Mouse (Mus musculus) myocyte (in vitro differentiated cells): ENCODE results near the gene Abcf2. TPM values are rescaled to one million over a fixed set of nuclear protein-coding genes. Genes with fewer than 3 reads are reported as not detected.

Source experiments
- H3K27me3 ChIP-seq: one replicate; pipeline ENCODE4 v1.6.1; 2011; ENCODE audit not compliant: control insufficient read depth, insufficient read depth, insufficient read length
- H3K36me3 ChIP-seq: one replicate; pipeline ENCODE4 v1.6.1; 2011; ENCODE audit not compliant: control insufficient read depth, insufficient read depth
- H3K4me2 ChIP-seq: one replicate; pipeline ENCODE4 v1.6.1; 2011; ENCODE audit warnings: low read depth, control low read depth
- H3K4me3 ChIP-seq: one replicate; pipeline ENCODE4 v1.5.1; 2011; ENCODE audit warnings: mild to moderate bottlenecking, control low read depth, moderate library complexity
- H3K79me2 ChIP-seq: one replicate; pipeline ENCODE4 v1.6.1; 2011; ENCODE audit not compliant: control insufficient read depth, insufficient read depth
- H3ac ChIP-seq: one replicate; pipeline ENCODE4 v1.6.1; 2011; ENCODE audit not compliant: control insufficient read depth, insufficient read length
- CEBPB ChIP-seq: IDR thresholded peaks from 2 replicates; pipeline ENCODE4 v1.6.1; 2011; ENCODE audit warnings: mild to moderate bottlenecking, moderate library complexity; ENCODE audit not compliant: poor library complexity, insufficient read depth, severe bottlenecking
- E2F4 ChIP-seq: IDR thresholded peaks from one replicate; pipeline ENCODE4 v1.6.1; 2011; ENCODE audit warnings: mild to moderate bottlenecking, control low read depth, moderate library complexity; ENCODE audit not compliant: insufficient read depth
- MAX ChIP-seq: IDR thresholded peaks from one replicate; pipeline ENCODE4 v1.6.1; 2011; ENCODE audit warnings: low read depth, mild to moderate bottlenecking, control low read depth
- MYOD1 ChIP-seq, 3 experiments: IDR thresholded peaks; one replicate each; pipeline ENCODE4 v1.6.1; 2011; ENCODE audit warnings: control low read depth in 2 of 3, low read depth in 2 of 3, mild to moderate bottlenecking in 2 of 3, moderate library complexity in 1 of 3; ENCODE audit not compliant: insufficient read length in 2 of 3, control insufficient read depth in 1 of 3
- MYOG ChIP-seq, 3 experiments: IDR thresholded peaks; one replicate each; pipeline ENCODE4 v1.6.1; 2011; ENCODE audit warnings: control low read depth in 2 of 3, low read depth in 2 of 3, mild to moderate bottlenecking in 2 of 3; ENCODE audit not compliant: insufficient read length in 2 of 3, control insufficient read depth in 1 of 3, insufficient read depth in 1 of 3
- POLR2A ChIP-seq: IDR thresholded peaks from one replicate; pipeline ENCODE4 v1.6.1; 2011; ENCODE audit warnings: low read depth, mild to moderate bottlenecking, control low read depth, moderate library complexity; ENCODE audit not compliant: insufficient read length
- POLR2AphosphoS2 ChIP-seq: IDR thresholded peaks from one replicate; pipeline ENCODE4 v1.6.1; 2011; ENCODE audit warnings: low read depth, control low read depth; ENCODE audit not compliant: insufficient read length
- REST ChIP-seq: IDR thresholded peaks from one replicate; pipeline ENCODE4 v1.6.1; 2011; ENCODE audit warnings: mild to moderate bottlenecking, control low read depth, moderate library complexity; ENCODE audit not compliant: insufficient read depth, insufficient read length
- SRF ChIP-seq: IDR thresholded peaks from one replicate; pipeline ENCODE4 v1.6.1; 2011; ENCODE audit warnings: low read depth; ENCODE audit not compliant: control insufficient read depth, insufficient read length
- TCF12 ChIP-seq: IDR thresholded peaks from one replicate; pipeline ENCODE4 v1.6.1; 2011; ENCODE audit warnings: mild to moderate bottlenecking, control low read depth; ENCODE audit not compliant: poor library complexity, insufficient read depth, severe bottlenecking
- TCF3 ChIP-seq: IDR thresholded peaks from one replicate; pipeline ENCODE4 v1.6.1; 2011; ENCODE audit warnings: low read depth, control low read depth; ENCODE audit not compliant: insufficient read length
- USF1 ChIP-seq: IDR thresholded peaks from one replicate; pipeline ENCODE4 v1.6.1; 2011; ENCODE audit warnings: low read depth, mild to moderate bottlenecking, control low read depth, moderate library complexity
- polyA plus RNA-seq: library from polyadenylated mRNA; unstranded; fragments of >200 nt; fragmentation: generic; extraction: Trizol; gene quantifications from one replicate; pipeline ENCODE4 v1.2.1, GENCODE M21; 2012; ENCODE audit warnings: missing spikeins

Gene Abcf2
- polyA plus RNA-seq, 1 experiment = 137 TPM

GRCm38 (mm10) chr5:24604656-24605100, 27.4 kb upstream of the Abcf2 start:
- Histone ChIP-seq H3ac (peak overlapping the region; percentile 80), H3K36me3 (no peaks in the 10 kb centered on the region), H3K4me2 (peak overlapping the region; percentile 83), H3K79me2 (peaks cover 1% of the 10 kb centered on the region), H3K4me3 (peak overlapping the region; percentile 37), H3K27me3 (no peaks in the 10 kb centered on the region)
- TF ChIP-seq MYOG (IDR thresholded peaks at IDR 0.05; ENCODE audit: control insufficient read depth in 1 of 3, insufficient read depth in 1 of 3, insufficient read length in 2 of 3, low read depth in 2 of 3) (peak in 1 of 3 experiments; percentile 21), USF1 (no peak), REST (no peak), POLR2AphosphoS2 (peak; percentile 57), MYOD1 (IDR thresholded peaks at IDR 0.05; ENCODE audit: control insufficient read depth in 1 of 3, insufficient read length in 2 of 3, low read depth in 2 of 3) (peak in 1 of 3 experiments; percentile 39), POLR2A (peak; percentile 67)

GRCm38 (mm10) chr5:24604080-24604655, 26.9 kb upstream of the Abcf2 start:
- Histone ChIP-seq H3K36me3 (no peaks in the 10 kb centered on the region), H3K79me2 (peaks cover 7% of the 10 kb centered on the region), H3K4me3 (peak overlapping the region; percentile 37), H3K4me2 (peak overlapping the region; percentile 83), H3K27me3 (no peaks in the 10 kb centered on the region), H3ac (peak overlapping the region; percentile 80)
- TF ChIP-seq MYOD1 (IDR thresholded peaks at IDR 0.05; ENCODE audit: control insufficient read depth in 1 of 3, insufficient read length in 2 of 3, low read depth in 2 of 3) (no peak), USF1 (no peak), REST (no peak), E2F4 (no peak), POLR2AphosphoS2 (peak; percentile 41)

GRCm38 (mm10) chr5:24603431-24604010, 26.3 kb upstream of the Abcf2 start:
- Histone ChIP-seq H3K4me2 (peak overlapping the region; percentile 83), H3K4me3 (peak overlapping the region; percentile 63), H3K27me3 (no peaks in the 10 kb centered on the region), H3ac (peak overlapping the region; percentile 80), H3K79me2 (peaks cover 10% of the 10 kb centered on the region), H3K36me3 (no peaks in the 10 kb centered on the region)
- TF ChIP-seq REST (no peak), SRF (no peak), TCF12 (no peak), E2F4 (no peak), CEBPB (no peak), POLR2AphosphoS2 (no peak)

- Histone ChIP-seq H3K36me3 (no peaks in the 10 kb centered on the region), H3ac (peak overlapping the region; percentile 80), H3K79me2 (peaks cover 10% of the 10 kb centered on the region), H3K4me3 (peak overlapping the region; percentile 63), H3K27me3 (no peaks in the 10 kb centered on the region), H3K4me2 (peak overlapping the region; percentile 95)
- peak; percentile 74 for TF ChIP-seq POLR2A
- TF ChIP-seq MYOD1 (IDR thresholded peaks at IDR 0.05; ENCODE audit: control insufficient read depth in 1 of 3, insufficient read length in 2 of 3, low read depth in 2 of 3) = no peak
- TF ChIP-seq USF1 = no peak
- TF ChIP-seq MYOG (IDR thresholded peaks at IDR 0.05; ENCODE audit: control insufficient read depth in 1 of 3, insufficient read depth in 1 of 3, insufficient read length in 2 of 3, low read depth in 2 of 3) = no peak
- no peak for TF ChIP-seq SRF
- peak; percentile 91 for TF ChIP-seq POLR2AphosphoS2
- TF ChIP-seq MAX = no peak
- TF ChIP-seq TCF3 = no peak
- TF ChIP-seq REST = no peak
- TF ChIP-seq CEBPB = no peak
- TF ChIP-seq TCF12 = no peak
- no peak for TF ChIP-seq E2F4
Observed at GRCm38 (mm10) chr5:24602751-24603343, 25.6 kb upstream of the Abcf2 start.

GRCm38 (mm10) chr5:24601911-24602750, 24.9 kb upstream of the Abcf2 start:
- peak overlapping the region; percentile 80 for H3ac ChIP-seq
- TF ChIP-seq TCF12 (no peak), POLR2AphosphoS2 (peak; percentile 75), POLR2A (peak; percentile 70), CEBPB (no peak), MYOG (IDR thresholded peaks at IDR 0.05; ENCODE audit: control insufficient read depth in 1 of 3, insufficient read depth in 1 of 3, insufficient read length in 2 of 3, low read depth in 2 of 3) (peak in 1 of 3 experiments; percentile 51), MAX (no peak), REST (no peak), USF1 (no peak), TCF3 (no peak), MYOD1 (IDR thresholded peaks at IDR 0.05; ENCODE audit: control insufficient read depth in 1 of 3, insufficient read length in 2 of 3, low read depth in 2 of 3) (peak in 1 of 3 experiments; percentile 24), E2F4 (no peak), SRF (no peak)
- no peaks in the 10 kb centered on the region for H3K36me3 ChIP-seq
- H3K79me2 ChIP-seq = peaks cover 10% of the 10 kb centered on the region
- H3K27me3 ChIP-seq = no peaks in the 10 kb centered on the region
- H3K4me3 ChIP-seq = peak overlapping the region; percentile 63
- peak overlapping the region; percentile 95 for H3K4me2 ChIP-seq
